Mouse (Mus musculus) liver, embryonic 12.5 days (tissue): ENCODE results near the gene Arhgef26. TPM values are rescaled to one million over a fixed set of nuclear protein-coding genes. Genes with fewer than 3 reads are reported as not detected.

Experiments used
- ATAC-seq: fragments of 200-750 bp; cut with Nextera tagmentation; 2 replicates; pipeline ENCODE4 v1.8.0; 2017; ENCODE audit warnings: moderate number of reproducible peaks, mild to moderate bottlenecking, moderate library complexity
- H3K27ac ChIP-seq: fragments of 300-500 bp; sonication (generic); 2 replicates; pipeline ENCODE4 v1.5.1; 2016; ENCODE audit warnings: mild to moderate bottlenecking
- H3K27me3 ChIP-seq: fragments of 300-500 bp; sonication (generic); replicated peaks from 2 replicates; pipeline ENCODE4 v1.6.1; 2016; ENCODE audit warnings: mild to moderate bottlenecking, moderate library complexity
- H3K36me3 ChIP-seq: fragments of 300-500 bp; sonication (generic); 2 replicates; pipeline ENCODE4 v1.6.1; 2016; ENCODE audit warnings: mild to moderate bottlenecking, moderate library complexity
- H3K4me1 ChIP-seq: fragments of 300-500 bp; sonication (generic); 2 replicates; pipeline ENCODE4 v1.6.1; 2016
- H3K4me2 ChIP-seq: fragments of 300-500 bp; sonication (generic); 2 replicates; pipeline ENCODE4 v1.6.1; 2016; ENCODE audit warnings: mild to moderate bottlenecking, moderate library complexity
- H3K4me3 ChIP-seq: fragments of 300-500 bp; sonication (generic); 2 replicates; pipeline ENCODE4 v1.5.1; 2016; ENCODE audit warnings: mild to moderate bottlenecking, moderate library complexity
- H3K9ac ChIP-seq: fragments of 300-500 bp; sonication (generic); 2 replicates; pipeline ENCODE4 v1.6.1; 2016; ENCODE audit warnings: mild to moderate bottlenecking, moderate library complexity
- H3K9me3 ChIP-seq: fragments of 300-500 bp; sonication (generic); replicated peaks from 2 replicates; pipeline ENCODE4 v1.6.1; 2016; ENCODE audit warnings: mild to moderate bottlenecking, moderate library complexity
- WGBS: fragments of 180-500 bp; shearing (Covaris S2); methylation state at CpG from one replicate; pipeline ENCODE4 v1.1.7; 2016; ENCODE audit not compliant: insufficient replicate concordance; 5-methylcytosine and 5-hydroxymethylcytosine counted together
- polyA plus RNA-seq: library from polyadenylated mRNA; unstranded; fragments of >200 nt; fragmentation: Nextera tagmentation; extraction: Ambion mirVana; gene quantifications from 2 replicates; pipeline ENCODE4 v1.2.1, GENCODE M21; 2016

The Arhgef26 gene
- polyA plus RNA-seq, 1 experiment from 2014 or later: 0.79 TPM

DNA sequence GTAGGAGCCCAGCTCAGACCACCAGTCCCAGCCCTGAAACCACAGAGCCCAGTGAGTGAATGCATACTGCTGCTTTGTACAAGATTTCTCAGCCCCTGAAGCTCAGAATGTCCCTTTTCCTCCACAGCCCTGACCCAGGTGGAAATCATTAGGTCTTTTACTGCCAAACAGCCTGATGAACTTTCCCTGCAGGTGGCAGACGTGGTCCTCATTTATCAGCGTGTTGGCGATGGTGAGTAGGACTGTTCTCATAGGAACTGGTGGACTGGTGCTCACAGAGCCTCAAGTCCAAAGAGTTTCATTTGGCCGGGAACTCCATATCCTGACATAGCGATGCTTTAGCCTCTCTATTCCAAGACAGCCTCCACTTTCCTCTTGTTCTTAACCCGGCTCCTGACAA, 121.3 kb downstream of the Arhgef26 start:
- Histone ChIP-seq H3K4me2 (no peak overlapping the region), H3K9me3 (no peaks in the 10 kb centered on the region), H3K27ac (no peak overlapping the region), H3K4me3 (no peak overlapping the region), H3K9ac (no peak overlapping the region), H3K4me1 (peaks cover 11% of the 10 kb centered on the region; the same call in 1 of the 2 replicates), H3K36me3 (peaks cover 30% of the 10 kb centered on the region), H3K27me3 (no peaks in the 10 kb centered on the region)
- ATAC-seq: no peak
- 81% methylated on average over 6 of the region's 6 CpGs for WGBS

GRCm38 (mm10) chr3:62464276-62464675, 126.1 kb downstream of the Arhgef26 start:
- 35% methylated on average over 3 of the region's 3 CpGs for WGBS
- peaks cover 69% of the 10 kb centered on the region for H3K36me3 ChIP-seq
- H3K9me3 ChIP-seq: no peaks in the 10 kb centered on the region
- no peaks in the 10 kb centered on the region for H3K27me3 ChIP-seq
- no peak overlapping the region for H3K27ac ChIP-seq
- H3K9ac ChIP-seq: no peak overlapping the region
- H3K4me1 ChIP-seq: peaks cover 16% of the 10 kb centered on the region; the same call in 1 of the 2 replicates
- no peak overlapping the region for H3K4me2 ChIP-seq
- H3K4me3 ChIP-seq: no peak overlapping the region
- peak; percentile 71 for ATAC-seq

DNA sequence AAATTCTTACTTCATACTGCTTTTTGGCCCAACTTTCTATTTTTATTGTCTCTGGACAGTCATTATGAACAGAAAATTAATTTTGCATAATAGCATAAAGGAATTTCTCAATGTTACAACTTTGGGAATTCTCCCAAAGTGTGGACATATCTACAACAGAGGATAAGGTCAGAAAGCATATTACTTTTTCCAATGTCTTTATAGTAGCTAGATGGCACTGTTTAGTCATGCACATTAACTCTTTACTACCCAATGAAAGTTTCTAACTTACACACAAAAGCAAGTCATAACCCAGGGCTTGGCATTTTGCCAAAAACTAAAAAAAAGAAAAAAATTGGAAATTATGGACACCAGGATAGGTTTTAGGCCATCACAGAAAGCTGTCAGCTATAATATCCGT, 132.0 kb downstream of the Arhgef26 start:
- Histone ChIP-seq H3K4me2 (no peak overlapping the region), H3K27ac (no peak overlapping the region), H3K27me3 (no peaks in the 10 kb centered on the region), H3K4me3 (no peak overlapping the region), H3K4me1 (no peaks in the 10 kb centered on the region), H3K36me3 (peaks cover 80% of the 10 kb centered on the region), H3K9me3 (no peaks in the 10 kb centered on the region), H3K9ac (no peak overlapping the region)
- 89% methylated on average over 1 of the region's 1 CpGs for WGBS
- ATAC-seq: no peak

- Histone ChIP-seq H3K4me2 (no peak overlapping the region), H3K9ac (no peak overlapping the region), H3K36me3 (peaks cover 66% of the 10 kb centered on the region), H3K4me3 (no peak overlapping the region), H3K27ac (no peak overlapping the region), H3K4me1 (no peaks in the 10 kb centered on the region), H3K27me3 (no peaks in the 10 kb centered on the region), H3K9me3 (no peaks in the 10 kb centered on the region)
- ATAC-seq: no peak
- 79% methylated on average over 2 of the region's 2 CpGs for WGBS
Observed at GRCm38 (mm10) chr3:62484340-62484739, 146.2 kb downstream of the Arhgef26 start.

DNA sequence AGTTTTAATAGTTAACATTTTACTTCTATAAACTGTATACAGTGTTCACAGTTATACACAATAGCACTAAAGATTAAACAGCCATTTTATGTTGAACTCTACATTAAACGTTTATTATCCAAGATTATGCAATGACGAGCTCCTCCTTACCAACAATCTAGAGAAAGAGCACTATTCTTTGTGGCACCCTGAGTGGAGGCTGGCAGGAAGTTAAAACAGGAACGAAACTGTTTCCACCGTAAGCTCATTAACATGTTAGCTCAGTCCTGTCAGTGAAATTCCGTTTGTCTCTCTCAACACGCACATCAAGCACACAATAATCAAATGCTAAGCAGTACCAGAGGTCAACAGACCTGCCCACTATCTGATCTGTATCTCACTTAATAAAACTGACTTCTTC, 154.4 kb downstream of the Arhgef26 start:
- ATAC-seq: no peak
- Histone ChIP-seq H3K27me3 (no peaks in the 10 kb centered on the region), H3K27ac (no peak overlapping the region), H3K9ac (no peak overlapping the region), H3K9me3 (no peaks in the 10 kb centered on the region), H3K4me2 (no peak overlapping the region), H3K4me1 (no peaks in the 10 kb centered on the region), H3K4me3 (no peak overlapping the region), H3K36me3 (peaks cover 70% of the 10 kb centered on the region)
- 70% methylated on average over 6 of the region's 6 CpGs for WGBS

- 81% methylated on average over 4 of the region's 4 CpGs for WGBS
- no peaks in the 10 kb centered on the region for H3K27me3 ChIP-seq
- no peak overlapping the region for H3K27ac ChIP-seq
- H3K9ac ChIP-seq: no peak overlapping the region
- no peak for ATAC-seq
- no peaks in the 10 kb centered on the region for H3K4me1 ChIP-seq
- no peak overlapping the region for H3K4me3 ChIP-seq
- peaks cover 55% of the 10 kb centered on the region for H3K36me3 ChIP-seq
- no peak overlapping the region for H3K4me2 ChIP-seq
- no peaks in the 10 kb centered on the region for H3K9me3 ChIP-seq
Observed at GRCm38 (mm10) chr3:62499327-62499726, 161.2 kb downstream of the Arhgef26 start.

DNA sequence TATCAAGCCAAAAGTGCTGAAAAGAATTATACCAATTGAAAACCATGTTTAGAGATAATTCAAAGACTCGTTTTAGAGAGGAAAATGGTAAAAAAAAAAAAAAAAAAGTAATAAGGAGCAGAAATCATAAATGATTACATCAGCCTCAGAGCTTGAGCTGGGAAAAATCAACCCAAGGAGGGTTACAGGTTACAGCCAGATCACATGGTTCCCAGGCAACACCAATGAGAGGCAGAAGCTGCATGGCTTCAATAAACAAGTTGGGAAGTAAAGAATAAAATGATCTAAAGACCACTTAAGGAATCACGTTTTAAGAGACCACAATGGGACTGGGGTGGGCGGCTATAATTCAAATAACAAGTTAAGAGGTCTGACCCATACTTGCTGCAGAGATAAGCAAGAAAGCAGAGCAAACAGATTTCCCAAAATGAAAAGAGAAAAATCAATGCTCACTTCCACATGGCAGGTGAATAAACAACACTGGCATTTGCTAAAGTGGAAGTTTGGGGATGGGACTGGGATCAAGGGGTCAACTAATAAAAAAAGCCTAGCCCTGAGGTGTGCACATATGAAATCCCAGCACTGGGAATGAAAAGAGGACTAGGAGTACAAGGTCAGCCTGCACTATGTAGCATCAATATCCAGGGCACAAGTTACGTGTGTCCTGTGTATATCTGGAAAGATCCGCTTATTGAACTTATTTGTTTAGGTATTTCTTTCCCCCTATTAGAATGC, 167.2 kb downstream of the Arhgef26 start:
- no peaks in the 10 kb centered on the region for H3K9me3 ChIP-seq
- H3K4me3 ChIP-seq: peak overlapping the region; percentile 95
- H3K9ac ChIP-seq: peak overlapping the region; percentile 87; the same call in 1 of the 2 replicates
- H3K4me1 ChIP-seq: peaks cover 16% of the 10 kb centered on the region
- WGBS: 57% methylated on average over 5 of the region's 5 CpGs
- H3K36me3 ChIP-seq: peaks cover 15% of the 10 kb centered on the region
- no peak overlapping the region for H3K27ac ChIP-seq
- peak; percentile 38; the same call in 1 of the 2 replicates for ATAC-seq
- H3K27me3 ChIP-seq: no peaks in the 10 kb centered on the region; the same call in 1 of the 2 replicates
- H3K4me2 ChIP-seq: peak overlapping the region; percentile 74

DNA sequence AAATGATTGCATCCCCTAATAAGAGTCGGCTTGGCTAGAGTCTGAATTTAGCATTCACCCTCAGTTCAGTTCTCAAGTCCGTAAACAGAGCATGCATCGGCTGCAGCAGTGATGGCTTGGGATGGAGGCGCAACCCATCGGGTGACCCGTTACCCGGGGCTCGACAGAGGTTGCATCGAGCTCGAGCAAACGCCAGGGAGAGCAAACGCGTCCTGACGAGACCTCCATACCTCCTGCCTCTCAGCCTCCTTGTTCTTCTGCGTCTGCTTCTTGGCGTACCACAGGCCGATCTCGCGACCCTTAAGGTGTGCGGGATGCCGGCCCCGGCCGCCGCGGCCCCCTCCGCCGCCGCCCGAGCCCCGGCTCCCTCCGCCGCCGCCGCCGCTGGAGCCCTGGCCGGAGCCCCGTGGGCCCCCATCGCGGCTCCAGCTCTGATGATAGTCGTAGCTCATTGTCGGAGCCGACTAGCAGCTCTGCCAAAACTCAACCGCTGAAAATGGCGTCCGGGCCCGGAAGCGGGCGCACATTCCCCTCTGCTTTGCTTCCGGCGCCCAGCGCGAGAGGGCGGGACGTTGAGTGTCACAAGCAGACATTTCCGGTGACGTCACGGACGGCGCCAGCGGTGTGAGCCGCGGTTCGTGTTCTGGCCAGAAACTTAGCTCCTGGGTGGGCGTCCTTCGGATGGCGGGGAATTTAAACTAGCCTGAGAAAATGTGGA, 168.5 kb downstream of the Arhgef26 start, which contains the start of gene Dhx36:
Gene Dhx36 (minus strand): TSS at position 517 of the 718 bp plus-strand sequence.
- Histone ChIP-seq H3K9ac (peak within 1 kb of the TSS; percentile 87), H3K27me3 (no peaks in the 10 kb centered on the region; the same call in 1 of the 2 replicates), H3K36me3 (peaks cover 2% of the 10 kb centered on the region; the same call in 1 of the 2 replicates), H3K4me2 (peak within 1 kb of the TSS; percentile 74), H3K4me1 (peaks cover 16% of the 10 kb centered on the region), H3K4me3 (peak within 1 kb of the TSS; percentile 95), H3K9me3 (no peaks in the 10 kb centered on the region), H3K27ac (peak within 1 kb of the TSS; percentile 86)
- peak; percentile 94 for ATAC-seq
- under 1% methylated on average over 65 of the region's 66 CpGs for WGBS

DNA sequence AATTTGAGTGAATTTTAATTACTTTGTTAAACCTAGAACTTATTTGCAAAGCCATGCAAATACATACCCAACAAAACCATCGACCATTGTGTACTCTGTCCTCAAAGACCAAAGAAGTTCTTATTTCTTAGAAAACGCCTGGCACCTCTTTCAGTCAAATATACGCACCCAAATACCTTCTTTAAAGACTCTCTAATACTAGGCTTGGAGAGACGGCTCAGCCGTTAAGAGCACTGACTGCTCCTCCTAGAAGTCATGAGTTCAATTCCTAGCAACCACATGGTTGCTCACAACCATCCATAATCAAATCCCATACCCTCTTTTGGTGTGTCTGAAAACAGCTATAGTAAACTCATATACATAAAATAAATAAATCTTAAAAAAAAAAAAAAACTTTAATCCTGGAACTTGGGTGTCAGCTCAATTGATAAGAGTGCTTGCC, 169.1 kb downstream of the Arhgef26 start:
- no peak for ATAC-seq
- H3K27ac ChIP-seq: no peak overlapping the region
- H3K4me3 ChIP-seq: peak overlapping the region; percentile 95
- peak overlapping the region; percentile 74 for H3K4me2 ChIP-seq
- 36% methylated on average over 5 of the region's 5 CpGs for WGBS
- no peaks in the 10 kb centered on the region for H3K9me3 ChIP-seq
- 0 out of 2 replicates have a peak overlapping the region, but pooled peaks have one; percentile 22 for H3K9ac ChIP-seq
- no peaks in the 10 kb centered on the region for H3K36me3 ChIP-seq
- H3K4me1 ChIP-seq: peaks cover 16% of the 10 kb centered on the region
- H3K27me3 ChIP-seq: no peaks in the 10 kb centered on the region; the same call in 1 of the 2 replicates

Other genes starting within 250 kb of the Arhgef26 start
- 20.3 and 21.5 TPM in 2 replicates for gene Dhx36, start 168.7 kb downstream of the Arhgef26 start, polyA plus RNA-seq